Mouse (Mus musculus): ENCODE measurements around the gene Rpl9-ps6. TPM values are rescaled to one million over a fixed set of nuclear protein-coding genes. Genes with fewer than 3 reads are reported as not detected.
"Not testable (repeated sequence)": the region's sequence is repeated elsewhere in the genome, so short reads cannot be mapped to it uniquely, and the experiment has no call there.

The Rpl9-ps6 gene
- polyA plus RNA-seq, 1 experiment from 2014 or later: 174 TPM

GRCm38 (mm10) chr19:32476016-32476711 lies 9.8 kb upstream of the Rpl9-ps6 start:
- no peaks in the 10 kb centered on the region for H3K4me1 ChIP-seq (ENCODE audit: control insufficient read depth, insufficient read depth, low read length)
- H3K9ac ChIP-seq (replicated peaks; ENCODE audit: low read depth, low read length): no peak overlapping the region
- no peak for ATAC-seq (ENCODE audit: insufficient number of reproducible peaks, insufficient read depth, low FRiP score, low read depth)
- no peak overlapping the region for H3K27ac ChIP-seq (ENCODE audit: low read length)
- no peaks in the 10 kb centered on the region for H3K36me3 ChIP-seq (ENCODE audit: control insufficient read depth, insufficient read depth, low read length)
- no peak overlapping the region for H3K4me3 ChIP-seq (ENCODE audit: low read depth, low read length)
- no peak overlapping the region for H3K4me2 ChIP-seq (replicated peaks; ENCODE audit: low read depth, low read length)
- WGBS: 80% methylated on average over 12 of the region's 12 CpGs
- no peaks in the 10 kb centered on the region for H3K27me3 ChIP-seq (ENCODE audit: control insufficient read depth, insufficient read depth, low read length)
- 0 out of 2 replicates have a peak, but pooled peaks cover 3% of the 10 kb centered on the region for H3K9me3 ChIP-seq (ENCODE audit: control insufficient read depth, low read depth, low read length)

GRCm38 (mm10) chr19:32470570-32471263 lies 4.3 kb upstream of the Rpl9-ps6 start:
- Histone ChIP-seq H3K4me2 (replicated peaks; ENCODE audit: low read depth, low read length) (no peak overlapping the region), H3K36me3 (ENCODE audit: control insufficient read depth, insufficient read depth, low read length) (no peaks in the 10 kb centered on the region), H3K4me1 (ENCODE audit: control insufficient read depth, insufficient read depth, low read length) (no peaks in the 10 kb centered on the region), H3K4me3 (ENCODE audit: low read depth, low read length) (no peak overlapping the region), H3K27me3 (ENCODE audit: control insufficient read depth, insufficient read depth, low read length) (no peaks in the 10 kb centered on the region), H3K27ac (ENCODE audit: low read length) (no peak overlapping the region), H3K9me3 (ENCODE audit: control insufficient read depth, low read depth, low read length) (0 out of 2 replicates have a peak, but pooled peaks cover 3% of the 10 kb centered on the region), H3K9ac (replicated peaks; ENCODE audit: low read depth, low read length) (no peak overlapping the region)
- WGBS: 81% methylated on average over 13 of the region's 13 CpGs
- ATAC-seq (ENCODE audit: insufficient number of reproducible peaks, insufficient read depth, low FRiP score, low read depth): no peak

GRCm38 (mm10) chr19:32470059-32470497 lies 3.7 kb upstream of the Rpl9-ps6 start:
- no peak for ATAC-seq (ENCODE audit: insufficient number of reproducible peaks, insufficient read depth, low FRiP score, low read depth)
- no peak overlapping the region for H3K4me2 ChIP-seq (replicated peaks; ENCODE audit: low read depth, low read length)

GRCm38 (mm10) chr19:32467325-32467724 lies 947 bp upstream of the Rpl9-ps6 start:
- Histone ChIP-seq H3K4me3 (ENCODE audit: low read depth, low read length) (no peak overlapping the region), H3K36me3 (ENCODE audit: control insufficient read depth, insufficient read depth, low read length) (no peaks in the 10 kb centered on the region), H3K4me1 (ENCODE audit: control insufficient read depth, insufficient read depth, low read length) (no peaks in the 10 kb centered on the region), H3K9me3 (ENCODE audit: control insufficient read depth, low read depth, low read length) (no peaks in the 10 kb centered on the region), H3K27ac (ENCODE audit: low read length) (no peak overlapping the region), H3K9ac (replicated peaks; ENCODE audit: low read depth, low read length) (no peak overlapping the region), H3K4me2 (replicated peaks; ENCODE audit: low read depth, low read length) (no peak overlapping the region), H3K27me3 (ENCODE audit: control insufficient read depth, insufficient read depth, low read length) (no peaks in the 10 kb centered on the region)
- no peak for ATAC-seq (ENCODE audit: insufficient number of reproducible peaks, insufficient read depth, low FRiP score, low read depth)
- 91% methylated on average over 5 of the region's 5 CpGs for WGBS

More at GRCm38 (mm10) chr19:32470059-32470497, 3.7 kb upstream of the Rpl9-ps6 start:
- Histone ChIP-seq H3K27ac (ENCODE audit: low read length) (no peak overlapping the region), H3K4me3 (ENCODE audit: low read depth, low read length) (no peak overlapping the region), H3K9me3 (ENCODE audit: control insufficient read depth, low read depth, low read length) (0 out of 2 replicates have a peak, but pooled peaks cover 3% of the 10 kb centered on the region), H3K27me3 (ENCODE audit: control insufficient read depth, insufficient read depth, low read length) (no peaks in the 10 kb centered on the region), H3K4me1 (ENCODE audit: control insufficient read depth, insufficient read depth, low read length) (no peaks in the 10 kb centered on the region), H3K9ac (replicated peaks; ENCODE audit: low read depth, low read length) (no peak overlapping the region), H3K36me3 (ENCODE audit: control insufficient read depth, insufficient read depth, low read length) (no peaks in the 10 kb centered on the region)
- WGBS: 28% methylated on average over 6 of the region's 6 CpGs

GRCm38 (mm10) chr19:32465228-32465627 lies 1.1 kb downstream of the Rpl9-ps6 start:
- Histone ChIP-seq H3K9me3 (ENCODE audit: control insufficient read depth, low read depth, low read length) (no peaks in the 10 kb centered on the region), H3K9ac (replicated peaks; ENCODE audit: low read depth, low read length) (no peak overlapping the region), H3K27ac (ENCODE audit: low read length) (no peak overlapping the region), H3K4me1 (ENCODE audit: control insufficient read depth, insufficient read depth, low read length) (no peaks in the 10 kb centered on the region), H3K36me3 (ENCODE audit: control insufficient read depth, insufficient read depth, low read length) (no peaks in the 10 kb centered on the region), H3K4me3 (ENCODE audit: low read depth, low read length) (no peak overlapping the region), H3K4me2 (replicated peaks; ENCODE audit: low read depth, low read length) (no peak overlapping the region), H3K27me3 (ENCODE audit: control insufficient read depth, insufficient read depth, low read length) (no peaks in the 10 kb centered on the region)
- WGBS: 75% methylated on average over 4 of the region's 4 CpGs
- no peak for ATAC-seq (ENCODE audit: insufficient number of reproducible peaks, insufficient read depth, low FRiP score, low read depth)

- H3K4me3 ChIP-seq (ENCODE audit: low read depth, low read length): no peak overlapping the region
- H3K9ac ChIP-seq (replicated peaks; ENCODE audit: low read depth, low read length): no peak overlapping the region
- ATAC-seq (ENCODE audit: insufficient number of reproducible peaks, insufficient read depth, low FRiP score, low read depth): no peak
- WGBS: 93% methylated on average over 6 of the region's 6 CpGs
- H3K4me1 ChIP-seq (ENCODE audit: control insufficient read depth, insufficient read depth, low read length): no peaks in the 10 kb centered on the region
- H3K36me3 ChIP-seq (ENCODE audit: control insufficient read depth, insufficient read depth, low read length): no peaks in the 10 kb centered on the region
- H3K27me3 ChIP-seq (ENCODE audit: control insufficient read depth, insufficient read depth, low read length): no peaks in the 10 kb centered on the region
- no peak overlapping the region for H3K4me2 ChIP-seq (replicated peaks; ENCODE audit: low read depth, low read length)
- no peak overlapping the region for H3K27ac ChIP-seq (ENCODE audit: low read length)
- no peaks in the 10 kb centered on the region for H3K9me3 ChIP-seq (ENCODE audit: control insufficient read depth, low read depth, low read length)
These were observed 3.3 kb downstream of the Rpl9-ps6 start for GRCm38 (mm10) chr19:32463037-32463436.

- not testable (repeated sequence) for H3K4me3 ChIP-seq (ENCODE audit: low read depth, low read length); H3K36me3 ChIP-seq (ENCODE audit: control insufficient read depth, insufficient read depth, low read length); H3K9ac ChIP-seq (replicated peaks; ENCODE audit: low read depth, low read length); H3K4me1 ChIP-seq (ENCODE audit: control insufficient read depth, insufficient read depth, low read length); H3K27me3 ChIP-seq (ENCODE audit: control insufficient read depth, insufficient read depth, low read length); H3K4me2 ChIP-seq (replicated peaks; ENCODE audit: low read depth, low read length); H3K27ac ChIP-seq (ENCODE audit: low read length); H3K9me3 ChIP-seq (ENCODE audit: control insufficient read depth, low read depth, low read length); ATAC-seq (ENCODE audit: insufficient number of reproducible peaks, insufficient read depth, low FRiP score, low read depth)
- 81% methylated on average over 8 of the region's 8 CpGs for WGBS
These were observed 8.7 kb downstream of the Rpl9-ps6 start for GRCm38 (mm10) chr19:32457631-32458030.

GRCm38 (mm10) chr19:32456744-32457143 lies 9.6 kb downstream of the Rpl9-ps6 start:
- 79% methylated on average over 2 of the region's 2 CpGs for WGBS
- no peak for ATAC-seq (ENCODE audit: insufficient number of reproducible peaks, insufficient read depth, low FRiP score, low read depth)
- Histone ChIP-seq H3K4me2 (replicated peaks; ENCODE audit: low read depth, low read length) (no peak overlapping the region), H3K27ac (ENCODE audit: low read length) (no peak overlapping the region), H3K9ac (replicated peaks; ENCODE audit: low read depth, low read length) (no peak overlapping the region), H3K36me3 (ENCODE audit: control insufficient read depth, insufficient read depth, low read length) (no peaks in the 10 kb centered on the region), H3K4me3 (ENCODE audit: low read depth, low read length) (no peak overlapping the region), H3K27me3 (ENCODE audit: control insufficient read depth, insufficient read depth, low read length) (no peaks in the 10 kb centered on the region), H3K4me1 (ENCODE audit: control insufficient read depth, insufficient read depth, low read length) (no peaks in the 10 kb centered on the region), H3K9me3 (ENCODE audit: control insufficient read depth, low read depth, low read length) (no peaks in the 10 kb centered on the region)
